Mouse (Mus musculus) brown adipose tissue, adult 24 weeks (tissue): ENCODE data around the gene Gm10638. TPM values are rescaled to one million over a fixed set of nuclear protein-coding genes. Genes with fewer than 3 reads are reported as not detected.

Experiments used
- H3K27ac ChIP-seq: fragments of 200-500 bp; replicated peaks from 2 replicates; pipeline ENCODE4 v1.5.1; 2012; ENCODE audit warnings: low read depth, mild to moderate bottlenecking, low read length
- H3K4me1 ChIP-seq: fragments of 200-500 bp; 2 replicates; pipeline ENCODE4 v1.6.1; 2012; ENCODE audit warnings: low read length, mixed read lengths; ENCODE audit not compliant: control insufficient read depth, insufficient read depth, insufficient read length
- H3K4me3 ChIP-seq: fragments of 200-500 bp; 2 replicates; pipeline ENCODE4 v1.5.1; 2012; ENCODE audit warnings: low read depth, mild to moderate bottlenecking, low read length, moderate library complexity; ENCODE audit not compliant: insufficient read depth
- polyA plus RNA-seq: library from polyadenylated mRNA; stranded (reverse); fragments of >200 nt; gene quantifications from 2 replicates; pipeline ENCODE4 v1.2.4, GENCODE M21; 2012; ENCODE audit not compliant: missing spikeins, insufficient read depth, insufficient read length

Gm10638 gene
- 1.7 and 2.3 TPM in 2 replicates for polyA plus RNA-seq

DNA sequence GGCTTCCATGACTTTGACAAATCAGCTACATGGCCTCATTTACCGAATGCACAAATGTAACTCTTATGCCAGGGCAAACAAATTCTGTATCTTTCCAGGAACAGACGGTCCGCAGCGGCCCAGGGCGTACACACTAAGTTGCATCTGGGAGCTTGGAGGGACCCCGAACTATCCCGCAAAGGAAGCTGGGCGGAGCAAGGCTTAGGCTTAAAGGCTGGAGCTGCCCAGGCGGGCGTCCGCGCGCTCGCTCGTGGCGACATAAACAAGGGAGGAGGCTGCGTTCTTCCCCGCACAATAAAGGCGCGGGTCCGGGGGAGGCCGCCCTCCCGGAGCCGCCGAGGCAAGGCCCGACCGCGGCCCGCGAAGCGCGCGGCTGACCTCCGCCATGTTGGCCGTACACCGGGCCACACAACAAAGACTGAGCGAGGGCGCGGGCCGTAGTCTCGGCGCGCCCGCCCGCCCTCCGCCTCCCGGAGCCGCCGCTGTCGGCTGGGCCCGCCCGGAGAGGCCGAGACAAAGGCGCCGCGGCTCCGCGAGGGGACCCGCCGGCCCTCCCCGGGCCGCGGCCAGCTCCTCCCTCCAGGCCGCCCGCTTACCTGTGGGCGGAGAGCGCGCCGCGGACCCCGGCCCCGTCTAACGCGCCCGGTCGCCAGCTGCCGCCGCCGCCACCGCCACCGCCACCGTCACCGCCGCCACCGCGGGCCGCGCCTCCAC is at the start of gene Gm10638, which contains the start of gene Siah1a:
Gene Gm10638, plus strand, starts transcription at position 479 of the 714 bp plus-strand sequence.
Gene Siah1a, minus strand, starts transcription at position 714 of the 714 bp plus-strand sequence.
- peak within 1 kb of the TSS; percentile 93 for H3K4me3 ChIP-seq
- H3K27ac ChIP-seq: peak within 1 kb of the TSS; percentile 92
- H3K4me1 ChIP-seq: peaks cover 14% of the 10 kb centered on the region

DNA sequence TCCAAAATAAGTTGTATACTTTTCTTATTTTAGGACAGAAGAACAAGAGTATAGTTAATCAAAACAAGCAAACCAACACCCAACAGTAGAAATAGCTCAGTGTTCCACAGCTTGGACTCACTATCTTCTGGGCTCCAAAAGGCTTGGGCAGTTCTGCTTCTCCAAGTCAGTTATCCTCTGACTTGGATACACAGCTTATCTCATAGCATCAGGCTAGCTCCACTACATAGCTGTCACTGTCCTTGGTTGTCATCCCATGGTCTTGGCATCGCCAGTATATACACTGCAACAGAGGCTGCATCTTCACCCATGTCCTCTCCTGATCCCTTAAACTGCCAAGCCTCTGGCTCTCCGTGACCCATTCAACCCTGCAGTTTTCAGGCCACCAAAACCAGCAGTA is 49.8 kb upstream of the Gm10638 start:
- Histone ChIP-seq H3K27ac (no peak overlapping the region), H3K4me3 (no peak overlapping the region), H3K4me1 (no peaks in the 10 kb centered on the region)

GRCm38 (mm10) chr8:86698811-86699421 is 46.6 kb upstream of the Gm10638 start:
- no peaks in the 10 kb centered on the region for H3K4me1 ChIP-seq
- no peak overlapping the region for H3K27ac ChIP-seq
- no peak overlapping the region for H3K4me3 ChIP-seq

DNA sequence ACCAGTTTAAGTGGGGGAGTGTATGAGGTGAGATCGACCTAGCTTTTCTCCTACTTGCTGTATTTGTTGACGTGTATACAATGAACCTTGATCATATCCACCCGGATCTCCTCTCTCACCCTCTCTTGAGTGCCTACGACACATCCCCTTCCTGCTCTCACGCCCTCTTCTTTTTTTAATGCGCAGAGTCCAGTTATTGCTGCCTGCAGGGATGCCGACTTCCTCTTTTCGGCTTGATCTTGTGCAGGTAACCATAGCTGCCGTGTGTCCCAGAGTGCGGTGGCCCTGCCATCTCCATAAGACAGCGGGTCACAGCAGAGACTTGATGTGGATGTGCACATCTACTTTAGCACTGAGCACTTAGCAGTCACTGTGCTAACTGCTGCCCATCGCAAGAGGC is 46.0 kb upstream of the Gm10638 start:
- Histone ChIP-seq H3K27ac (no peak overlapping the region), H3K4me1 (no peaks in the 10 kb centered on the region), H3K4me3 (no peak overlapping the region)

GRCm38 (mm10) chr8:86702453-86702852 is 43.0 kb upstream of the Gm10638 start:
- no peak overlapping the region for H3K27ac ChIP-seq
- H3K4me1 ChIP-seq: no peaks in the 10 kb centered on the region
- H3K4me3 ChIP-seq: no peak overlapping the region

GRCm38 (mm10) chr8:86705317-86705716 is 40.2 kb upstream of the Gm10638 start:
- Histone ChIP-seq H3K27ac (no peak overlapping the region), H3K4me1 (no peaks in the 10 kb centered on the region), H3K4me3 (no peak overlapping the region)

DNA sequence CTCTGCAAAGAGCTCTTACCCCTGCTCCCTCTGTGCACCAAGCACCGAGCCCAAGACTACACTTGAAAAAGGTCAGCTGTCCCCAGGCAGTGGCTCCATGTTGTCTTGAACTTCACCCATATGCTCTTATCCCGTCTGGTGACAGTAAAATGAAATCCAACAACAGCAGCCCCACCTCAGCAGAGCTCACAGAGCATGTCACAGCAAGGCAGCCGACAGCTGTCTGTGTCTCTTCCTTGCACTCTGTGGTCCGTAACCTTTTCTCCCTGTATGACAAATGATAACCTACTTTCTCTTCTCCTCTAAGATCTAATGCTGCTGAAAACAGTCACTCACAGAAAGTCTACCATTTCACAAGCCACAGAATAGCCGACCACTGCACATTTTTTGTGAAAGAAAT is 38.7 kb upstream of the Gm10638 start:
- no peaks in the 10 kb centered on the region for H3K4me1 ChIP-seq
- H3K27ac ChIP-seq: no peak overlapping the region
- no peak overlapping the region for H3K4me3 ChIP-seq

- Histone ChIP-seq H3K27ac (no peak overlapping the region), H3K4me1 (no peaks in the 10 kb centered on the region), H3K4me3 (no peak overlapping the region)
Observed at GRCm38 (mm10) chr8:86707873-86708272, 37.6 kb upstream of the Gm10638 start.

DNA sequence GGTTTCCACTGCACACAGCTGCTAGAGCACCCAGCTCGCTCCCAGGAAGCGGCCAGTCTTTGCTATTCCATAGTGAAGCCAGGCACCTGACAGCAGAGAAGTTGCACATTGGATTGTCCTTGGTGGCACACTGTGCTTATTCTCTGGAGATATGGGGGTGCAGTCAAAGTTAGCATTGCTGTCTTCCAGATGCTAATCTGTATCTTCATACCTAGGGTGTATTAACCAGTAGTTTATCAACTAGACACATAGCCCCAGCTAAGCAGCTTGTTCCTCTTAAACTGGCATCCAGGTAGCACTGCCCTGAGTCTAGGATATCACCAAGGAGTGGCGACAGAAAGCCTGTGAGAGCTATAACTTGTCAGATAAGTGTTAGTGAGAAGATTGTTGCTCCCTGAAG is 32.9 kb upstream of the Gm10638 start:
- no peak overlapping the region for H3K4me3 ChIP-seq
- H3K27ac ChIP-seq: no peak overlapping the region
- no peaks in the 10 kb centered on the region for H3K4me1 ChIP-seq

DNA sequence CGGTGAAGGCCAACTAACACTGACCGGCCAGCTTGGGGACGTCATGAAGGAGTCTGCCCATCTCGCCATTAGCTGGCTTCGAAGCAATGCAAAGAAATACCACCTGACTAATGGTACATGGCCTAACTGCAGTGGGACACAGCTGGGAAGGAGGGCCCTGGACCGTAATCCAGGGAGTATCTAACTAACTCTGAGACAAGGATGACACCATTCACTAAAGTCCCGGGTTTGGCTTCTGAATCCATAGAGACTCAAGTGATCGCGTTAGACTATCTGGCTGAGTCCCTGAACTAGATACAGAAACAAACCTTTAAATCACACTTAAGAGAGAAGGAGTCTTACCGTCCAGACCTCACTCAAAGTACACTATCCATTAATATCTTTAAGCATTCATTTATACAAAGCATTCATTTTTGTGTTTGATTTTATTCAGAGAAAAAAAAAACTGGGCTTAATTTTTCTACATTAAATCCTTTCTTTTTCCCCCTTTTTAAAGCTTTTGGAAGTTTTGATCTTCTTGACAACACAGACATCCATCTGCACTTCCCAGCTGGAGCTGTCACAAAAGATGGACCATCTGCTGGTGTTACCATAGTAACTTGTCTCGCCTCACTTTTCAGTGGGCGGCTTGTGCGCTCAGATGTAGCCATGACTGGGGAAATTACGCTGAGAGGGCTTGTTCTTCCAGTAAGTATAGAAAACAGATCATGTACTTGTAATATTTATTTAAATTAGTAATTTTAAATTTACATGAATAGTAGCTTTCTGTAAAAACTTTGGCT is 31.9 kb upstream of the Gm10638 start:
- Histone ChIP-seq H3K4me1 (peaks cover 4% of the 10 kb centered on the region), H3K27ac (no peak overlapping the region), H3K4me3 (no peak overlapping the region)

GRCm38 (mm10) chr8:86718332-86718994 is 27.0 kb upstream of the Gm10638 start:
- Histone ChIP-seq H3K4me3 (no peak overlapping the region), H3K27ac (no peak overlapping the region), H3K4me1 (peaks cover 4% of the 10 kb centered on the region)

GRCm38 (mm10) chr8:86719368-86719767 is 26.1 kb upstream of the Gm10638 start:
- peaks cover 4% of the 10 kb centered on the region for H3K4me1 ChIP-seq
- no peak overlapping the region for H3K27ac ChIP-seq
- H3K4me3 ChIP-seq: no peak overlapping the region

DNA sequence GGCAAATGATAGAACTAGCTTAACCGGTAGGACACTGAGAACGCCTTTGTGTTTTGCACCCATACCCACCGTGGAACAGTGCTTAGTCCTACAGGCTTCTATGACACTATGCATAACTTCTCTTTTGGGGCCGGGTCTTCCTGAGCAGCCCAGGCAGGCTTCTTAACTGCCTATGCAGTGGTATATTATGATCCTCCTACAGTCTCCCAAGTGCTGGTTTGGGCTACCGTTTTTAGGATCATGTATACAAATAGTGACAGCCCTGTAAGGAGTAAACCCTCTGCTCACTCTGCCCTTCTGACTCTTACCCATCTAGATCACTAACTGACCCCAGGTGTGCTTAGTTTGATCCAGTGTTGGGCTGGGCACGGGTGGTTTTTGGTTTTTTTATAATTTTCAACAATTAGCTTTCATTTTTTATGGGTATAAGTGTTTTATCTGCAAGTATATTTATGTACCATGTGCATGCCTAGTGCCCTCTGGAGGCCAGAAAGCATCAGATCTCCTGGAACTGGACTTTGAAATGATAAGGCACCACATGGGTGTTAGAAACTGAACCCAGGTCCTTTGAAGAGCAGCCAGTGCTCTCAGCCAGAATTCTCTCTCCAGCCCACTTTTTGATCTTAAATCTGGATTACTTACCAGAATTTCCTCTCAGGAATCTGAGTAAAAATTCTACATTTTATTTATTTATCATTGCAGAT is 24.6 kb upstream of the Gm10638 start:
- peaks cover 4% of the 10 kb centered on the region for H3K4me1 ChIP-seq
- no peak overlapping the region for H3K27ac ChIP-seq
- no peak overlapping the region for H3K4me3 ChIP-seq

- no peak overlapping the region for H3K4me3 ChIP-seq
- H3K4me1 ChIP-seq: peaks cover 4% of the 10 kb centered on the region
- H3K27ac ChIP-seq: no peak overlapping the region
Observed at GRCm38 (mm10) chr8:86721490-86721889, 24.0 kb upstream of the Gm10638 start.
